Mouse (Mus musculus): ENCODE results near the gene Max.

DNA sequence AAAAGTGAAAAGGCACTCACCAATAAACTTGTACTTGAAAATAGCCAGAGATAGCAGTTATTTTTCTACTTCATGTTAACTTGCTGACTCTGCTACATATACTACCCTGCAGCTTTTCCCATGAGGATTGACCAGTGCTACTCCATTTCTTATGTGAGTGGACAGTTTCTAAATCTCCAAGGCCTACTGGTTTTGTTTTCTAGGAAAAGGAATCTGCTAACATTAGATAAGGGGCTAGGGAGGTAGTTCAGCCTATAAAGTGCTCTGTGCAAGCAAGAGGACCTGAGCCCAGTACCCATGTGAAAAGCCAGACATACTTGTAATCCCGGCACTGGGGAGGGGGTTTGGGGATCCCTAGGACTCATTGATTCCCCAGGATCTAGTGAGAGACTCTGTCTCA is 55.7 kb downstream of the Max start:
- TF ChIP-seq EP300 (IDR thresholded peaks at IDR 0.05; ENCODE audit: insufficient read depth, low read depth, low read length), result no peak
- no peak for TF ChIP-seq CTCF (IDR thresholded peaks at IDR 0.05; ENCODE audit: low read depth, low read length)

Measured in ES-Bruce4 (cell line).